Mouse (Mus musculus) gastrocnemius, adult 2 months (tissue): ENCODE data around the gene Nanos3. TPM values are rescaled to one million over a fixed set of nuclear protein-coding genes. Genes with fewer than 3 reads are reported as not detected.

Experiments
- DNase-seq: peaks from one replicate; pipeline ENCODE4 v3.0.0; 2022
- H3K27ac ChIP-seq: fragments of 200-600 bp; 2 replicates; pipeline ENCODE4 v1.8.1; 2022; ENCODE audit warnings: mild to moderate bottlenecking
- H3K4me3 ChIP-seq: fragments of 200-600 bp; 2 replicates; pipeline ENCODE4 v1.8.1; 2022; ENCODE audit warnings: mild to moderate bottlenecking, moderate library complexity
- CTCF ChIP-seq: fragments of 200-600 bp; IDR thresholded peaks from 2 replicates; pipeline ENCODE4 v1.8.1; 2022; ENCODE audit warnings: antibody characterized with exemption, mild to moderate bottlenecking, moderate library complexity
- intact Hi-C: fragments of 180-260 bp; cut with DNase I; formaldehyde crosslinking; loops from one replicate; pipeline ENCODE4 v1.15.1; 2025
- total RNA-seq, 2 experiments: library from RNA; stranded (reverse); gene quantifications; 2 replicates each; pipeline ENCODE4 v1.2.3; 2021

Nanos3 gene
- total RNA-seq, 2 experiments from 2014 or later, result not detected

DNA sequence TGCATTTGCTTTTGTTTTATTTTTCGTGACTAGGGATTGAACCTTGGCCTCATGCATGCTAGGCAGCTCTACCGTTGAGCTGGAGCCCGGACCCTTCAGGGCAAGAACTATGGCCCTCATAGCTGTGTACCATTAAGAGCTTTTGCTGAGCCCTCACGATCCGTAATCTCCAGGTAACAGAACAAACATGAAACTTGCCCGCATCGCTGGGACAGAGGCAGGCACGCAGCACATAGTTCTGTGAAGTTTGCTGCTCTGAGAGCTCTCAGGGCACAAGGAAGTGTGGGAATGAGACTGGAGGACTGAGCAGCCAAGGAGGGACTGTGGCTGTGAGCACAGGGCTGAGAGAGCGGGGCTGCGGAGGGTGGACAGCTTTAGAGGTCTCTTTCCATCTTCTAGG, 3.7 kb upstream of the Nanos3 start:
- peak overlapping the region; percentile 90 for H3K27ac ChIP-seq
- TF ChIP-seq CTCF, result no peak
- intact Hi-C loops, result loop anchor here (5.0 kb wide), 2 partner anchors 151 to 169 kb away; no protein-coding TSS in a partner anchor
- H3K4me3 ChIP-seq, result no peak overlapping the region
- DNase-seq, result no peak

DNA sequence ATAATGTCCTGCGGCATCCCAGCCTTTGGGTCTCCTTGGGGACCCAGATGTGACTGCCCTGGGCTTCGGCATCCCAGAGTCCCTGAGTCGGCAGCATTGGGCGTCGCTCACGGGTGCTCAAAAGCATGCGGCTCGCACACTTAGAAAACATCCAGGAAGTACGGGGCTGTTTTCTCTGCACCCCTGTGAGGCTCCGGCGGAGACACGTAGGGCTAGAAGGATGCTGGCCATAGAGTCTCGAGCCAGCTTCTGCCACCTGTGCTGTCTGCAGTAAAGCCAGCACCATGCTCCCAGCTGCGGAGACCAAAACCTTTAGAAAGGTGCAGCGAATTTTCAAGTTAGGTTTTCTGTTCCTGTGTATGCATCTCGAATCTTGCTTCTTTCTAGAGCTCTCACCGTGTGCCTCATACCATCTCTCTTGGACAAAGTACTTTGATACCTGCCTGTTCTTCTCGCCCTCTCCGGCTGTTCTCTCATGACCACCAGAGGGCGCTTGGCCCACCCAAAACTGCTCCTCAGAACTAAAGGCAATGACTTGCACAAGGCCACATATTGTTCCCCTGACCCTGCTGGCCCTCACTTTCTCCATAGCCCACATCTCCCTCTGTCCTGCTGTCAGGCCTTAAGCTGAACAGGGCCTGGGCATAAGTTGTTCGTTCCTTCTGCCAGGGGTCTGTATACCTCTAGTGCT, 2.2 kb upstream of the Nanos3 start:
- intact Hi-C loops, result loop anchor here (2.0 to 5.0 kb wide), 3 partner anchors 98 to 170 kb away; no protein-coding TSS in a partner anchor
- peak; percentile 68 for DNase-seq
- peak; percentile 84 for TF ChIP-seq CTCF
- peak overlapping the region; percentile 73 for H3K4me3 ChIP-seq
- peak overlapping the region; percentile 90 for H3K27ac ChIP-seq

DNA sequence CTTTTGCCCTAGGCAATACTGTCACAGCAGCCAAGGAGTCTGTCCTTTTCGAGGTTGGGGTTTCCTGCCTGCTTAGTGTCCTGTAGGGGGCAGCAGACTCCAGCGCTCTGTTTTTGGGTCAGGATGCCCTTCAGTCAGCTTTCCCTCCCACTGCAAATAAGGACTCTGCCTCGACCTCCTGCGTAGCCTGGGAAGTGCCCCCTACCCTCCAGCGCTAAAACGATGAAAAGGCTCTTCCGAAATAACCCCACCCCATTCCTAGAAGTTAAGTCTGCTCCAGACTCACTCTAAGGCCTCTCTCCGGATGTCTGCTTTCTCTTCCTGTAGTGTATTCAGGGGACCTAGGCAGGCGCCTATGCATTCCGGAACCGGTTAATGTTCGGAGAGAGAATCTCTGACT, 1.5 kb upstream of the Nanos3 start:
- DNase-seq, result peak; percentile 78
- peak overlapping the region; percentile 90 for H3K27ac ChIP-seq
- H3K4me3 ChIP-seq, result peak overlapping the region; percentile 73
- peak; percentile 99; the same call in 1 of the 2 replicates for TF ChIP-seq CTCF
- intact Hi-C loops, result loop anchor here (1.0 to 5.0 kb wide), 4 partner anchors 24 to 171 kb away; no protein-coding TSS in a partner anchor

DNA sequence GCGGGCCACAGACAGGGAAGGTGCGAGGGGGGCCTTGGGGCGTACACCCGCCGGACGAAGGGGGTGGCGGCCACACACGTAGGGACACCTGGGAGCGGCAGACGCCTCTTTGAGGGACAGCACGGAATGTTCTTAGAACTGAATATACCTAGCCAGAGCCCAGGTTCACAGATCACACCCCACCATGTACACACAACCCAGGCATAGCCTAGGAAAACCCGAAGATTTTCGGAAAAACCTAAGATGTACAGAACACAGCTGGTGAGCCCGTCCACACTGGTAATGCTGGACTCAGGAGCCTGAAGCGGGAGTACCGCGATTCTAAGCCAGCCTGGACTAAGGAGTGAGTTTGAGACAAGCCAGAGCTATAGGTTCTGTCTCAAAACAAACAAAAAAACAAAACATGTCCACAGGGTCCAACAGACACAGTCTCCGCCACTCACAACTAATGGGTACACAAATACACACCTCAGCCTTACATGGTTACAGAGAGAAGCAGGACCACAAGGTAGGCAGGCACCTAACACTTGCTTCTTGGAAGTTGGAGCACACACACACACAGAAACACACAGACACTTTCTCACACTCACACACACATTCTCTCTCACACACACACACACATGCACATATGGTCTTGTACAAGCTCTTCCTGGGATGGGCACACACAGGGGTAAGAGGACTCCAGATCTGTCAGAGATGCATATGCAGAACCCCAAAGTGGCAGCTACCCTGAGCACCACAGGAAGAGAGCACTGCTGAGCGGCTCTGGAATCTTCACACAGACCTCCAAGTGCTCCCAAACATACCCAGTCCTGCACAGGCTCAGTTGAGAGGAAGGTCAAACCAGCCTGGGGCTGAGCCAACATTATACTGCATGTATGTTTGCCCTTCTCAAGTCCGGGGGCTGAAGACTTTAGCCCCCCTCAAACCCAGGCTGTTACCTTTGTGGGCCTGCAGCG, 653 bp downstream of the Nanos3 start:
- intact Hi-C loops, result loop anchor here (5.0 kb wide), 2 partner anchors 147 to 173 kb away; no protein-coding TSS in a partner anchor
- TF ChIP-seq CTCF, result no peak
- no peak for DNase-seq
- Histone ChIP-seq H3K27ac (peak overlapping the region; percentile 29; the same call in 1 of the 2 replicates), H3K4me3 (peak overlapping the region; percentile 78)

DNA sequence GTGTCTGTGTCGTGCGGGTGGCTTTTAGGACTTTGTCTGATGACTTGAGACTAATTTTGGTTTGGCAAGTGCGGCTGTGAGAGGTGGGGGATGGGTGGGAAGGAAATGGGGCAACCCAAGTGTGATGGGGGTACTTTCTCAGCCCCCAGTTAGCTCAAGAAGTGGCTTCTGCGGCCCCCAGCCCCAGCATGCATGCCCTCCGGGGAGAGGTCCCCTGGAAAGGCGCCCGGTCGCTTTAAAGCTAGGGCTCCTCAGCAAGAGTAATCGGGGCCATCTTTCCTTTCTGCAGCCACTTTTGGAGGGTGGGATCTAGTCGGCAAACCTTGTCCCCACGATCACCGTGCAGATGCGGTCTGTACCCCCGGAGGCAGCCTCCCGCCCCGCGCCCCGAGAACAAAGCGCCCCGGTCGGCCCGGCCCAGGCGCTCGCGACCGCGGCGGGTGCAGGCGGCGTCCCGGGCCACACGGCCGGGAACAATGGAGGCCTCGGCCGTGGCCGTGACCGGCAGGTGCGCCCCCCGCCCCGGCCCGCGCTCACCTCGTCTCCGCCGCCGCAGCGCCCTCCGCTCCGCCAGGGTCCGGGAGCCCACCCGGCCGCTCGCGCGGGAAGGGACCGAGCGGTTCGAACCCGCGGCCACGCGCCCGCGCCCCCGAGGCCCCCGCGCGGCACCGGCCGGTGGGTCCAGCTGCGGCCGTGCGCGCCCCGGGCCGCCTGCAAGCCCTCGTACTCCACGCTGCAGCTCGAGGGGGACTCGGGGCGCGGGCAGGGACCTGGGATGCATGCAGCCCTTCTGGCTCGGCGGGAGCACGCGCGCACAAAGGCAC, 1.5 kb downstream of the Nanos3 start:
- intact Hi-C loops, result no loop called here
- H3K27ac ChIP-seq, result peak overlapping the region; percentile 57
- DNase-seq, result peak; percentile 48
- H3K4me3 ChIP-seq, result peak overlapping the region; percentile 78
- no peak for TF ChIP-seq CTCF

DNA sequence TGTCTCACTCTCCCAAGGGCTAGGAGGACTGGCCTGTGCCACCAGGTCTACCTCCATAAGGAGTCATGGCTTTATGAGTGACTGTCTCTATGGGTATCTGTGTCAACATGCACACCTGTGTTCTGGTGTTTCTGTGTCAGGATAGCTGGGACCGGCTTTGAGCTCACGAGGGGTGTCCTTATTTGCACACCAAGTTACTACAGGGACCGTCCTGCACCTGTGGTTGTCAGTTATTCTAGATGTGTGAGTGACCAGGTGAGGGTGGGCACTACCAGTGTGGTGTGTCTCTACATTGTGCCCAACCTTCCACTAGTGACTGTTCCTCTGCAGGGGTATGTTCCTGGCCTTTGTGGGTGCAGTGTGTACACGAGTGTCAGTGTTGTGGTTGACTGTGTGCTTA, 2.2 kb downstream of the Nanos3 start:
- no peak for TF ChIP-seq CTCF
- no peak overlapping the region for H3K27ac ChIP-seq
- DNase-seq, result no peak
- intact Hi-C loops, result no loop called here
- peak overlapping the region; percentile 78 for H3K4me3 ChIP-seq

DNA sequence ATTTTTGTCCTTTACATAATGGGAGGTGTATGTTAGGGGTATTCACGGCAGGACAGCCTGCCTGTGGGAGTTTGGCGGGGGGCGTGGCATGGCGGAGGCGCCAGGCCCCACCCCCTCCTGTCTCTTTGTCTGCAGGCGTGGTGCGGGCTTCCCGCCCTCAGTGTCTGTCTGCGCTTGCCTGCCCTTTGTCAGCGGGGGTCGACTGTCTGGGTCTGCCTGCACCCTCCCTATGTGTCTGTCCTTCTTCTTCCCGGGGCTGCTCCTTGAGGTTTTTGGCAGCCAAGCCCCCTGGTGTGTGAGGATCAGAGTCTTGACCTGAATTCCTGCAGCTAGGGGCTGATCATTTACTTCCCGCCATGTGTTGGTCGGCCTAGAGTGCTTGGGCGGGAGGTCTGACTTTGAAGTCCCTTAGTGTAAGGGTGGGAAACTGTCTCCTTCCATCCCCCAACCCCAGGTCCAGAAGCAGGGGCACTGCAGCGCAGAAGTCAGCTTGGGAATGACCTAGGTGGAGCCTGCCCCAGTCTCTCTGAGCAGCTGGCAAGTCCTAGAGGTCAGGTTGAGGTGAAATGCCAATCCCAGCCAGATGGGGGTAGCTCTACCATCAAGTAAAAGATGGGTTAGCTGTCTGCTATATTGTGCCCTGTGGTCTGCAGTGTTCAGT, 4.4 kb downstream of the Nanos3 start:
- intact Hi-C loops, result no loop called here
- DNase-seq, result peak; percentile 45
- TF ChIP-seq CTCF, result no peak
- peak overlapping the region; percentile 5 for H3K4me3 ChIP-seq
- H3K27ac ChIP-seq, result no peak overlapping the region

DNA sequence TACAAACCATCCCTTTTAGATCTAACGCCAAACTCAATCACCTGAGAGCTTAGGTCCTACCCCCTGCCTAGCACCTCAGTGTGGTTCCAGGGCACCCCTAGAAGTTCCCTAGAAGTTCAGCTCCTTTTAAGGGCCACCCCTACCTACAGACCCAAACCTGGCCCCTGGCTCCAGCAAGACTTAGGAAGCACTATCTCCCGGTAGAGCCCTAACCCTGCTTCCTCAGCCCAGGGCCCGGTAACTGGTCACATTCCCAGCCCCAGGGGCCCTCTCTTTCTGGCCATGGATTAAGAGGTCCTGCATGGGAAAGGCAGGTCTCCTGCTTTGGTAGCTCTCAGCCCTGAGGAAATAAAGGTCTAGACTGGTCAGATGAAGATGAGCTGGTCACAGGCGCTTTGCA, 5.1 kb downstream of the Nanos3 start:
- DNase-seq, result no peak
- intact Hi-C loops, result no loop called here
- no peak overlapping the region; the same call in 1 of the 2 replicates for H3K4me3 ChIP-seq
- H3K27ac ChIP-seq, result no peak overlapping the region
- no peak for TF ChIP-seq CTCF

DNA sequence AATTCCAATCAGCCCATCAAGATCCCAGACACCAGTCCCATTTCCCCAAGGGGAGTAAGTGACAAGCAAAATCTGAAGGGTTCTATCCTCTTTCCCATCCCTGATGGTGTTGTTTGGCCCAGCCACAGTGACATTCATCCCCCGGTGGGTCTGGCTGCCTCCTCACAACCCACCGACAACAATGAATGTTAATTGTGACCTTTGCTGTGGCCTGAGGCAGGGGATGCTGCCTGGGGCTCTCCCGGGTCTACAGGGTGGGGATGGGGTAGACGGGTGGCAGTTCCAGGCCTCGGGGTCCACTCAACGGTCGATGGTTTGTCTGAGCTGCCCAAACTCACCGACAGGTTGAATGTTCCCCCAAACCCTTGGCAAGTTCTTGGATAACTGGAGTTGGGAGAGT, 6.4 kb downstream of the Nanos3 start:
- intact Hi-C loops, result no loop called here
- no peak overlapping the region for H3K4me3 ChIP-seq
- no peak for TF ChIP-seq CTCF
- DNase-seq, result no peak
- no peak overlapping the region for H3K27ac ChIP-seq

DNA sequence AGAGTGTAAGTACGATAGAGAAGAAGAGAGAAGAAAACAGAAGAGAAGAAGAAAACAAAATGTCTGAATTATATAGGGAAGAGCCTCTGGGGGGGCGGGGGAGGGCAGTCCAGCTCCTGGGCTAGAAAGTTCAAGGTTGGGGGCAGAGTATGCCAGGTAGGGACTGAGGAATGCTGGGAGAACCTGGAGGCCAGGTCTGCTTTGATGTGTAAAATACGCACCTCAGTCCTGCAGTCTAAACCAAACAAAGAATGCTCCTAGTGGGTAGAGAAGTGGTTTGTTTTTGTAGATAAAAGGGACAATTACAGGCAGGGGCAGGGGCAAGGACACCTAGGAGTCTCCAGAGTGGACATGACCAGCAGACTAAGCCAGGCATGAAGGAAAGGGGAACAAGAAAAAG, 7.6 kb downstream of the Nanos3 start:
- Histone ChIP-seq H3K27ac (no peak overlapping the region), H3K4me3 (no peak overlapping the region)
- intact Hi-C loops, result no loop called here
- TF ChIP-seq CTCF, result no peak
- no peak for DNase-seq

DNA sequence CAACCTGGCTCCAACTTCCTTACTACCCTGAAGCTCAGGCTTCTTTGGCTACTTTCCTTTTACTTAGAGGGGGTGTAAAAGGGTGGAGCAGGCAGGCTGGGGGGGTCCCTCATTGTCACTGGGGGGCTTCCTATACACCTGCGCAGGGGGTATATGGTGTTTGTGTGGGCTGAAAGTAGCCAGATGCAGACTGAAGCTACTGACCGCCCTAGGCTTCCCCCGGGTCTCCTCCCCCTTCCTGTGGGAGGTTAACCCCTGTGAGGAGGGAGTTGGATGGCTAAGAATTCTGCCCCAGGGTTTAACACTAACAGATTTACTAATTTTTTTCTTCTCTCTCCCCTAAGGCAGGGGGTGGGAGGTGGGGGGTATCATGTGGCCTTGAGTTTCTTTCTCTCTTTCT, 8.5 kb downstream of the Nanos3 start:
- H3K27ac ChIP-seq, result no peak overlapping the region
- intact Hi-C loops, result no loop called here
- no peak for DNase-seq
- no peak overlapping the region for H3K4me3 ChIP-seq
- no peak for TF ChIP-seq CTCF

DNA sequence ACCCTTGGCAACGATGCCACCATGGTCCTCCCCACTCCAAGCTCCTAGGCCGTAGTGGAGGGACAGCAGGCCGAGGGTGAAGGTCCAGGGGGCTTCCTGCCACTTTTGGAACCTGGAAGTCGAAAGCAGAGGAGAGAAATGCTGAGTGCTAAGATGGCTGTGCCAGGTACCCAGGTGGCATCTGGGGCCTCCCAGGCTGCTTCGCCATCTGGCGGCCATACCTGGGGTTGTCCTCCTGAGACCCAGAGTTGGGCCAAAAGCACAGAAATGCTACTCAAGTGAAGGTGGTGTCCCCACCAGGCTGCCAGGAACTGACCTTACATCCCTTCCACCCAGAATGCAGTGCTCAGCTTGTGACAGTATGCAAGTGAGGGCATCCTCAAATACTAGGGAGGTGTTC, 11.2 kb downstream of the Nanos3 start:
- no peak overlapping the region for H3K27ac ChIP-seq

More for the DNA sequence above, 11.2 kb downstream of the Nanos3 start:
- intact Hi-C loops, result no loop called here
- H3K4me3 ChIP-seq, result no peak overlapping the region
- TF ChIP-seq CTCF, result peak; percentile 13; the same call in 1 of the 2 replicates
- no peak for DNase-seq
